Mouse (Mus musculus): ENCODE data around the gene Sprr1b.

- TF ChIP-seq CTCF (IDR thresholded peaks at IDR 0.05; ENCODE audit: insufficient read depth, low read depth, low read length) (no peak), POLR2A (IDR thresholded peaks at IDR 0.05; ENCODE audit: insufficient read depth, low read depth, low read length) (no peak)
Measured at GRCm38 (mm10) chr3:92470111-92470510, 31.5 kb upstream of the Sprr1b start.

Data from olfactory bulb, adult 2 months (tissue).